Mouse (Mus musculus) megakaryocyte, embryonic 14.5 days (primary cell): Measurements from ENCODE around the gene Rhoa. TPM values are rescaled to one million over a fixed set of nuclear protein-coding genes. Genes with fewer than 3 reads are reported as not detected.

Experiments
- H3K27me3 ChIP-seq: replicated peaks from 2 replicates; pipeline ENCODE3; 2012; ENCODE audit warnings: inconsistent platforms
- H3K36me3 ChIP-seq: replicated peaks from 2 replicates; pipeline ENCODE3; 2012; ENCODE audit warnings: low read length, inconsistent platforms, mixed read lengths
- H3K4me1 ChIP-seq: 2 replicates; pipeline ENCODE4 v1.6.1; 2012; ENCODE audit warnings: inconsistent platforms
- H3K4me3 ChIP-seq: replicated peaks from 2 replicates; pipeline ENCODE3; 2012; ENCODE audit warnings: moderate library complexity, mild to moderate bottlenecking, inconsistent platforms
- H3K9me3 ChIP-seq: 2 replicates; pipeline ENCODE4 v1.6.1; 2012; ENCODE audit warnings: inconsistent platforms
- FLI1 ChIP-seq: IDR thresholded peaks from 2 replicates; pipeline ENCODE4 v1.6.1; 2012; ENCODE audit warnings: low read length, inconsistent platforms, mixed read lengths
- GATA1 ChIP-seq: IDR thresholded peaks from 3 replicates; pipeline ENCODE4 v1.6.1; 2012; ENCODE audit warnings: mixed read lengths, low read length, inconsistent platforms, borderline replicate concordance
- polyA plus RNA-seq: library from polyadenylated mRNA; stranded (reverse); fragments of >175 nt; gene quantifications from 2 replicates; pipeline ENCODE4 v1.2.3, GENCODE M21; 2012; ENCODE audit warnings: low replicate concordance; ENCODE audit not compliant: insufficient read depth

Gene Rhoa
- polyA plus RNA-seq, 1 experiment = 92.2 TPM

DNA sequence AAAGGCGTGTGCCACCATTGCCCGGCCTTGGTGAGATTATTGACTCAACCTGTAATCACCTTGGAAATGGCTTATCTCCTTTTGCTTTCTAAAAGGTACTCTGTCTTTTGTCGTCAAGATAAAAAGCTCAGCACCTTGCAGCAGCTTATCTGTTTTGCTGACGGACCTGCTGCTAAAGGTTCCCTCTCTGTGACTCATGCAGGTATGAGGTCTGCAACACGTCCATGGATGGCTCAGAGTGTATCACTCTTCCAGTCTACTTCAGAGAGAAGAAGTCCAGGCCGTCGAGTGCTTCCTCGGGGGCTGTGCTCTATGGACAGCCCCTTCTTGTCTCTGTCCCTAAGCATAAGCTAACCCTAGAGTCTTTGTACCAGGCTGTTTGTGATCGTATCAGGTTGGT is 72.3 kb downstream of the Rhoa start:
- no peak for TF ChIP-seq GATA1
- Histone ChIP-seq H3K4me1 (no peaks in the 10 kb centered on the region), H3K9me3 (no peaks in the 10 kb centered on the region), H3K36me3 (peaks cover 96% of the 10 kb centered on the region), H3K27me3 (no peaks in the 10 kb centered on the region), H3K4me3 (no peak overlapping the region)

DNA sequence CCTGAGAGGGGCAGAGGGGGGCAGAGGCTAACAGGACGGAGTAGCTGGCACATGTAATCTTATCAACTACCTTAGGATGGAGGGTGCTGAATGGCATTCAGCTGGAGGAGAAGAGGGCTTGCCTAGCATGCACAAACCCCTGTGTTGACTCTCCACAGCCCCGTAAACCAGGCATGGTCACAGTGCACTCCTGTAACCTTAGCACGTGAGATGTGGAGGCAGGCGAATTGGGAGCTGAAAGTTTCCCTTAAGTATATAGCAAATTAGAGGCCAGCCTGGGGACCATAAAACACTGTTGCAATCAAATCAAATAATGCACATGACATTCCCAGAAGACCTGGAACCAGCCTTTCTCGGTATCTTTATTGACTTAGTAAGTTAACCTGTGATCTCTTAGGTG is 72.8 kb downstream of the Rhoa start:
- Histone ChIP-seq H3K4me1 (no peaks in the 10 kb centered on the region), H3K27me3 (no peaks in the 10 kb centered on the region), H3K9me3 (no peaks in the 10 kb centered on the region), H3K4me3 (no peak overlapping the region), H3K36me3 (peaks cover 96% of the 10 kb centered on the region)
- TF ChIP-seq FLI1 = no peak
- TF ChIP-seq GATA1 = no peak

DNA sequence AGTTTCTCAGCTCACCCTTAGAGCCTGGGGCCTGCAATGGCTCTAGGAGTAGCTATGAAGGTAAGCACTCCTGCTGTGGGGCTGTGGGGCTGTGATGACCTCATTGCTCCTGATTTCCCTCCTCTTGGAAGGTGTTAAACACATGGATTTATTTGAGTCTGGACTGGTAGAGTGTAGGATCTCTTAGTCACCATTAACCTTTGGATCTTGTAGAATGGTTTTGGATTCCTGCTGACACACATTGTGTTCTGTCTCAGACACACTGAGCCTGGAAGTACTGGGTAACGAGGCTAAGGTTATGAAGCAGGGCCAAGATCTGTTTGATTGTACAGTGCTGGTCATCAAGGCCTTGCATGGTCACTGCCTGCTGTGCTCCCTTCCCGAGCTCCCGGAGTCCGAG is 73.4 kb downstream of the Rhoa start:
- no peaks in the 10 kb centered on the region for H3K4me1 ChIP-seq
- no peaks in the 10 kb centered on the region for H3K9me3 ChIP-seq
- H3K36me3 ChIP-seq = peaks cover 96% of the 10 kb centered on the region
- H3K27me3 ChIP-seq = no peaks in the 10 kb centered on the region
- TF ChIP-seq GATA1 (no peak), FLI1 (no peak)
- no peak overlapping the region for H3K4me3 ChIP-seq

DNA sequence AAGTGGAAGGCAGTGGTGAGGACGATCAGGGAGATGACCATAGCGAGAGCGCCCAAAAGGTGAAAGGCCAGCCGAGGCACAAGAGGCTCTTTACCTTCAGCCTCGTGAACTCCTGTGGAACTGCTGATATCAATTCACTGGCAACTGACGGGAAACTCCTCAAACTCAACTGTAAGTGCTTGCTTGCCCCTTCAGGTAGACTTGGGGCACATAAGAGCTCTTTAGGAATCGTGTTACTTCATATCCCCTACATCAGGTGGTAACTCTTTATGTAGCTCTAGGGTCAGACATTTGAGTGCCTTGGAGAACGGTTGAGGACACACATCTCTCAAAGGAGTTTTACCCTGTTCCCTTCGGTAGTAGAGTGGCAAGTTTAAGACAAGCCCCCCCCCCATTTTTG is 75.5 kb downstream of the Rhoa start:
- H3K36me3 ChIP-seq = peaks cover 96% of the 10 kb centered on the region
- H3K27me3 ChIP-seq = no peaks in the 10 kb centered on the region
- H3K4me3 ChIP-seq = no peak overlapping the region
- TF ChIP-seq FLI1 = no peak
- TF ChIP-seq GATA1 = no peak
- H3K9me3 ChIP-seq = no peaks in the 10 kb centered on the region
- no peaks in the 10 kb centered on the region for H3K4me1 ChIP-seq

DNA sequence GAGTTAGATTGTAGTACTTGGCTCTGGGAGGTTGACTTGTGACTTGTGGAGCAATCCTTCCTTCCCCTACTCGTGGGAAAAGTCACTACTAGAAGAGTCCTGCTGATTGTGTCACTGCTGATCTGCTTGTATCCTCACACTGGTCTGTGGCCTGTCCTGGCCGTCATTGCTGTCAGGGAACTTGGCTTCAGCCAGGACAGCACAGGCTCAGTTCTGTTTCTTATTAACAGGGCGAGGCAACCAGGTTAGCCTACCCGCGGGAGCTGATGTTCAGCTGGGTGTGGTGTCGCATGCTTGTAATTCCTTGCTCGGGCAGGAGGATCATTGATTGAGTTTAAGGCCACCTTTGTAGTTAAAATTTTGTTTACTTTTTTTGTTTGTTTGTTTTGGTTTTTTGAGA is 79.1 kb downstream of the Rhoa start:
- Histone ChIP-seq H3K36me3 (peaks cover 96% of the 10 kb centered on the region), H3K9me3 (no peaks in the 10 kb centered on the region), H3K4me3 (no peak overlapping the region), H3K4me1 (no peaks in the 10 kb centered on the region), H3K27me3 (no peaks in the 10 kb centered on the region)
- TF ChIP-seq GATA1 (no peak), FLI1 (no peak)

DNA sequence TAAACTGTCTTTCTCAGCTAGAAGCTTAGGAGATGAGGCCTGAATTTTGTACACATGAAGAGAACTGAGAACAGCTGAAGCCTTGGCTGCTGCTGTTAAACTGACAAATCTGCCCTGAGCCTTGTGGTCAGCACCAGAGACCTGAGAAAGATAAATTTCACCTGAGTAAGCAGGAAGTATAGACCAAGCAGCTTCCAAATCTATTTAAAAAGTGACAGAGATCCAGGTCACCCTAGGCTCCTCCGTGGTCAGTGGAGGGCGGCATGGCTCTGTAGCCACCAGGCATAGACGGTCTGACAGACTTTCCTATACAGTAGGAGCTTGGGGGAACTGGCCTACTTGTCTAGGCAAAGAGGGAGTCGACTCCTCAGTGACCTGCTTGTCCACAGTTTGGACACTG is 80.9 kb downstream of the Rhoa start:
- no peaks in the 10 kb centered on the region for H3K9me3 ChIP-seq
- 0 out of 2 replicates have a peak, but pooled peaks cover 4% of the 10 kb centered on the region for H3K4me1 ChIP-seq
- no peaks in the 10 kb centered on the region for H3K27me3 ChIP-seq
- H3K4me3 ChIP-seq = no peak overlapping the region
- TF ChIP-seq FLI1 (no peak), GATA1 (no peak)
- peaks cover 96% of the 10 kb centered on the region for H3K36me3 ChIP-seq

Other genes with a start within 250 kb of the Rhoa start
- gene Mst1, start 225.7 kb upstream of the Rhoa start, polyA plus RNA-seq = 0.17 TPM in 1 of 2 replicates, not detected in the other
- gene Rnf123, start 222.8 kb upstream of the Rhoa start, polyA plus RNA-seq = 51.9 and 73.7 TPM in 2 replicates
- 13.0 and 26.5 TPM in 2 replicates for gene Apeh, start 211.5 kb upstream of the Rhoa start, polyA plus RNA-seq
- gene Bsn, start 115.7 kb upstream of the Rhoa start, polyA plus RNA-seq = 0.26 and 0.83 TPM in 2 replicates
- 10.0 and 15.2 TPM in 2 replicates for gene Dag1, start 42.2 kb upstream of the Rhoa start, polyA plus RNA-seq
- not detected in 2 replicates for gene Nicn1, start 15.7 kb upstream of the Rhoa start, polyA plus RNA-seq
- gene Amt, start 9.3 kb upstream of the Rhoa start, polyA plus RNA-seq = 1.9 TPM in 1 of 2 replicates, not detected in the other
- gene Tcta, start within 50 bp of the Rhoa start, polyA plus RNA-seq = 5.1 and 6.8 TPM in 2 replicates
- gene Gpx1, start 32.8 kb downstream of the Rhoa start, polyA plus RNA-seq = 49.9 and 236 TPM in 2 replicates
- gene Usp4, start 41.7 kb downstream of the Rhoa start, polyA plus RNA-seq = 63.2 and 114 TPM in 2 replicates
- 0.30 TPM in 1 of 2 replicates, not detected in the other for gene 1700102P08Rik, start 86.7 kb downstream of the Rhoa start, polyA plus RNA-seq
- gene Ccdc36, start 122.4 kb downstream of the Rhoa start, polyA plus RNA-seq = not detected in 2 replicates
- not detected in 2 replicates for gene BC048562, start 130.4 kb downstream of the Rhoa start, polyA plus RNA-seq
- 16.0 and 16.9 TPM in 2 replicates for gene Ccdc71, start 154.4 kb downstream of the Rhoa start, polyA plus RNA-seq
- gene Klhdc8b, start 155.5 kb downstream of the Rhoa start, polyA plus RNA-seq = 3.8 and 6.5 TPM in 2 replicates
- gene Lamb2, start 173.6 kb downstream of the Rhoa start, polyA plus RNA-seq = 0.04 TPM in 1 of 2 replicates, not detected in the other
- gene Usp19, start 184.5 kb downstream of the Rhoa start, polyA plus RNA-seq = 61.5 and 104 TPM in 2 replicates
- gene Qars, start 201.6 kb downstream of the Rhoa start, polyA plus RNA-seq = 6.5 and 33.3 TPM in 2 replicates
- gene Qrich1, start 210.7 kb downstream of the Rhoa start, polyA plus RNA-seq = 22.0 and 38.5 TPM in 2 replicates